Mouse (Mus musculus) heart, postnatal 10 days (tissue): ENCODE data around the gene Platr17. TPM values are rescaled to one million over a fixed set of nuclear protein-coding genes. Genes with fewer than 3 reads are reported as not detected.
"Not testable (repeated sequence)": the region's sequence is repeated elsewhere in the genome, so short reads cannot be mapped to it uniquely, and the experiment has no call there.

Experiments
- DNase-seq, 2 experiments: peaks; one replicate each; pipeline ENCODE4 v3.0.0; 2021
- intact Hi-C: fragments of 180-260 bp; cut with DNase I; formaldehyde crosslinking; loops from one replicate; pipeline ENCODE4 v1.15.1; 2025
- total RNA-seq, 2 experiments: library from RNA; stranded (reverse); gene quantifications; 2 replicates each; pipeline ENCODE4 v1.2.3; 2021

Platr17 gene
- not detected for total RNA-seq

DNA sequence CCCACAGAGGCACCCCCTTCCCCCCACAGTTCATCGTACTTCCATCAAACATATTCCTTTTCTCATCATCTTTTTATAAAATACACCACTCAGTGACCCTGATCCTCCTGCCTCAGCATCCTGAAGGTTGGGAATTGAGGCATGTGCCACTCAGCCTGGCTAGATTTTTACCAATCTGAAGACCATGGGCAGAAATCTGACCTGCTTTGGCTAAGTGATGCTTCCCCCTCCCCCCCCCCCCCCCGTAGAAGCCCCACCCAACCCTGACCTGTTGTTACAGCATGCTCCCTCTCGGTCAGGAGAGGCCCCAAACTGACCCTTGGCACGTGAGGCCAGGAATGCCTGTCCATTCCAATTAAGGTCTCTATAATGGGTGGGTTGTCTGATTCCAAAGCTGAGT lies at the start of gene Platr17:
Gene Platr17 (plus strand): TSS at position 301 of the 400 bp plus-strand sequence.
- intact Hi-C loops, DNase-seq: not testable (repeated sequence)

DNA sequence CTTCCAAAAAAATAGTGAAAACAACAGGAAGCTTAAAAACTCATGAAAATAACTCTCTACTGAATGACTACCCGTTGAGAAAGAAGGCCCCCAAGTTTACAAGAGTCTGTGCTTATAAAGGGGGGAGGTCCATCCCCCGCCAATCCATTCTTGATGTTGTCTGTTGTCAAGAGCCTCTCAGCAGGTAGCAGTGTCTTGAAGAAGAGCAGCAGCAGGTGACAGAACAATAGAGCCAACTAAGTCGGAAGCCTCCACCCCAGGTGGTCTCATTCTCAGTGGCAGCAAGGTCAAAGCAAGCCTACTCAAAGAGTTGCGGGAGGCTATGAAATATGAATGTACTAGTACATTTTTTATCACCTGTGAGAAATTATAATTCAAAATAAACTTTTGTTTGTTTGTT lies 47.1 kb upstream of the Platr17 start:
- DNase-seq, result no peak
- intact Hi-C loops, result no loop called here

GRCm38 (mm10) chr17:33865330-33866030 lies 39.5 kb upstream of the Platr17 start:
- intact Hi-C loops, result no loop called here

GRCm38 (mm10) chr17:33873537-33873936 lies 31.4 kb upstream of the Platr17 start, which contains the start of gene Gm7029:
Gene Gm7029 (plus strand): TSS chr17:33873837.
- DNase-seq, intact Hi-C loops: not testable (repeated sequence)

More at GRCm38 (mm10) chr17:33865330-33866030, 39.5 kb upstream of the Platr17 start:
- DNase-seq, result peak; percentile 38 to 61

DNA sequence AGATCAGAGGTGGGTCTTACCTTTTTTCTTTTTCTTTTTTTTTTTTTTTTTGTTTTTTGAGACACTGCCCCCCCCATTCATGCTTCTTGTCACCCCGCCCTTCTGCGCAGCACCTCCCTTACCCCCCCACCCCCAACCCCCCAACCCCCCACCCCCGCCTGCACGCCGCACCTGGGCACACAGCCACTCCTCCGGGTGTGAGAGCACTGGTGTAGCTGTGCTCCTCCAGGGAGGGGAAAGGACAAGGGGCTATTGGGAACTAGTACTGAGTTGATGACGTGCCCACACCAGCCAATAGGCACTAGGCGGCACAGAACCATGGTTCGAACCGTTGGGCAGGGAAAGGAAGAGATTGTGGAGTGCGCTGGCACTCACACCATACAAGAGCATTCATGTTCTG lies 30.5 kb upstream of the Platr17 start:
- intact Hi-C loops, result no loop called here
- no peak for DNase-seq

DNA sequence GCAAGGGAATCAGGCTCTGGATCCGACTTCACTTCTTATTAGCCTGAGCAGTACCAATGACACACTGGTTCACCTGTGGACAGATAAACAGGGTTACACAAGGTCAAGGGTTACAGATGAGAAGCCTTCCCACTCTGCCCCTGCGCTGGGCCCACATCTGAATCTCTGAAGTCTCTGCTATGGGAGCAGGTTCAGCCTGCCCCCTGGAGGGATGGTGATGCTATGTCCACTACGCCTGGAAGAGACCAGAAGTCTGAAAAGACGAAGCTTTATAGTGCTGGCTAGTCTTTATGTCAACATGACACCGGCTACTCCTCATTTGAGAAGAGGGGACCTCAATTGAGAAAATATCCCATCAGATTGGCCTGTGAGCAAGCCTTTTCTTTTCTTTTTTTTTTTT lies 29.1 kb upstream of the Platr17 start:
- intact Hi-C loops, result not testable (repeated sequence)
- DNase-seq, result peak in 1 of 2 experiments; percentile 44

DNA sequence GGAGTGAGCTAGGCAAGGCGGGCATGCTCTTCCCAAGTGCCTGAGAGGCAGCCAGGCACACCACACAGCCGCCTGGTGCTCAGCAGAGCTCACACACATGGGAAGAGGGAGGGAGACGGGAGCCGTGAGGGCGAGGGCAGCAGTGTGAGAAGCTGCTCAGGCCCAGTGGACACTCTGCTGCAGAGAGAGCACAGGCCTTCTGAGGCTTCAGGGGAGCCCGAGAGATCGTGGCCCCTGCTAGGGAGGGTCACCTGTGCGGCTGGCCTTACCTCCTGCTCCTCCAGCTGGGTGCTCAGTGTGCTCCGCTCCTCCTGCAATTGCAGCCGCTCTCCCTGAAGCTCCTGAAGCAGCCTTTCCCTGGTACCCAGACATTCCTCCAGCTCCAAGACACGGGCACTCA lies 20.6 kb upstream of the Platr17 start:
- intact Hi-C loops, DNase-seq: not testable (repeated sequence)

DNA sequence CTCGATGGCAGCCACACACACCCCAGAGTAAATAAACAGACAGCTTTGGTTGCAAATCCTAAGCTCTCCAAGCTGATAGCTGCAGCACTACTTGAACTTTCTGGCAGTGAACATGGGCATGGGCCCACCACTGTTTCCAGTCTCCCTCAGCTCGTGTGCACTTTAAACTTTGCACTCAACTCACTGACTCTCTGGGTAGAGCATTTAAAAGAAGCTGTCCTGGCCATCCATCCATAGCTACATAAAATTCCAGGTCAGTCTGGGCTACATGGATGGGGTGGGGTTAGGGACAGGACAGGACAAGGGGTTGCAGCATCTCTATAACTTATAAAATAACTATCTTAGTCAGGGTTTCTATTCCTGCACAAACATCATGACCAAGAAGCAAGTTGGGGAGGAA lies 17.1 kb upstream of the Platr17 start:
- DNase-seq, result not testable (repeated sequence)

DNA sequence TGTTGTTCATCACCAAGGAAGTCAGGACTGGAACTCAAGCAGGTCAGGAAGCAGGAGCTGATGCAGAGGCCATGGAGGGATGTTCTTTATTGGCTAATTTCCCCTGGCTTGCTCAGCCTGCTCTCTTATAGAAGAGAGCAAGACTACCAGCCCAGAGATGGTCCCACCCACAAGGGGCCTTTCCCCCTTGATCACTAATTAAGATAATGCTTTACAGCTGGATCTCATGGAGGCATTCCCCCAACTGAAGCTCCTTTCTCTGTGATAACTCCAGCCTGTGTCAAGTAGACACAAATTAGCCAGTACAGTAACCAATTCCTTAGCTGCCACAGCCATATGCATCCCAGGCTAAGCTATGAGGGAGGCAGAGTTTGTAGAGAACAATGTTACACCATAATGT lies 16.7 kb upstream of the Platr17 start:
- DNase-seq, intact Hi-C loops: not testable (repeated sequence)

More for the DNA sequence above, 17.1 kb upstream of the Platr17 start:
- intact Hi-C loops, result not testable (repeated sequence)

DNA sequence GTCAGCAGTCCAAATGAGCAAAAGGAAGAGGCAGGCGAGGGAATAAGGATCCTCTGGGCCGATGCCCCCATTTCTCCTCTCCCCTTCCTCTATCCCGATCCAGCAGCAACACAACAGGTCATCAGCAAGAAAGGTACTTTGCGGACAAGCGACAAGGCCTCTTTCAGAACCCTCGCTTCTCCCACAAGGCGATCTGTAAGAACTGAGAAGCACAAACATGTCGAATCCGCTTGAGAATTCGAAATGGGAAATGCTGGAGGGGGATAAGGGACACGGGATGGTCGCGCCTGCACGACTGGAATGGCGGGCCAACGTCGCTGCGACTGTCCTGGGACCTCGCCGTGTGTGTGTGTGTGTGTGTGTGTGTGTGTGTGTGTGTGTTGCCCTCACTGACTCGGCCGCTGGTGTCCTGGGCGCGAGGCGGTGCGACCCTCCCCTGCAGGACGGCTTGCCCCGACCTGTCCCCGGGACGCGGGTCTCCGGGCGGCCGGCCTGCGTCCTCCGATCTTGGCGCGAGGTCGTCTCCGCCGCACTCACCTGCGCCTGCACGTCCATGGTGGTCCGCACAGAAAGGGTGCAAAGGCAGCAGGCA lies 14.9 kb upstream of the Platr17 start:
- intact Hi-C loops, DNase-seq: not testable (repeated sequence)

- DNase-seq, result peak; percentile 100
- intact Hi-C loops, result no loop called here
Observed at GRCm38 (mm10) chr17:33890533-33891059, 14.3 kb upstream of the Platr17 start, which contains the start of gene Kifc1. Gene Kifc1 (minus strand): TSS chr17:33890661.

DNA sequence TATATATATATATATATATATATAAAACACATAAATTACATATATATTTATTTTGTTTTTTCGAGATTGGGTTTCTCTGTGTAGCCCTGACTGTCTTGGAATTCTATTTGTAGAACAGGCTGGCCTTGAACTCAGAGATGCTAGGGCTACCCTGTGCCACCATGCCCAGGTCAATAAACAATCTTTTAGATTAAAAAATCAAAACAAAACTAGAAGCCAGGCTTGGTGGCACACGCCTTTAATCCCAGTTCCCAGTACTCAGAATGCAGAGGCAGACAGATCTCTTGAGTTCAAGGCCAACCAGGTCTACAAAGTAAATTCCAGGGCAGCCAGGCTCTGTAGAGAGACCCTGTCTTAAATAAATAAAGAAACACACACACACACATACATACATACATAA lies 13.6 kb upstream of the Platr17 start:
- intact Hi-C loops, result no loop called here
- no peak for DNase-seq

- DNase-seq, intact Hi-C loops: not testable (repeated sequence)
Observed at GRCm38 (mm10) chr17:33891892-33892291, 13.0 kb upstream of the Platr17 start.

DNA sequence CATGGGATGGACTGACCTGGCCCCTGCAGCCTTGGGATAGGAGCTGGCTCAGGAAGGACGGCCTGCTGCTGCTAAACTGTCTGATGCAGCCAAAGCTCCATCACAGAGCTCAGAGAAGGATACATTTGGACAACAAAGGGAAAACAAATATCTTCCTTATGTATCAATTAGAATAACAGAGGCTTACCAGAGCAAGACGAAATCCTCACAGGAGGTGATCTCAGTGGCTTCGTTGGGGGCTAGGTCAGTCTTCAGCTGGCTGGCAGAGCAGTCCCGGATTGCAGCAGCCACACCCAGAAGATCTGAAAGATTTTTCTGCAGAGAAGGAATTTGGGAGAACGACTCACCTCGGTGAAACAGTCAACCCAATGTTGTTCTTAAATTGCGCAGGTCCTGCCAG lies 12.5 kb upstream of the Platr17 start:
- DNase-seq, result no peak
- intact Hi-C loops, result no loop called here

DNA sequence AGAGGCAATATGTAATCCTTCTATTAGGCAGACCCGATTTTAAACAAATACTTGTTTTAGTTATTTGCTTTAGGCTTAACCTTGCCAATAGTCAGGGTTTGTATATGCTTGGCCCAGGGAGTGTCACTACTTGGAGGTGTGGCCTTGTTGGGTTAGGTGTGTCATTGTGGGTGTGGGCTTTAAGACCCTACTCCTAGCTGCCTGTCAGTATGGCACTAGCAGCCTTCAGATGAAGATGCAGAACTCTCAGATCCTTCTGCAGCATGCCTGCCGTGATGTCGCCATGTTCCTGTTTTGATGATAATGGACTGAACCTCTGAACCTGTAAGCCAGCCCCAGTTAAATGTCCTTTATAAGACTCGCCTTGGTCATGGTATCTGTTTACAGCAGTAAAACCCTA lies 11.9 kb upstream of the Platr17 start:
- intact Hi-C loops, DNase-seq: not testable (repeated sequence)

GRCm38 (mm10) chr17:33897114-33897794 lies 7.7 kb upstream of the Platr17 start:
- no peak for DNase-seq

DNA sequence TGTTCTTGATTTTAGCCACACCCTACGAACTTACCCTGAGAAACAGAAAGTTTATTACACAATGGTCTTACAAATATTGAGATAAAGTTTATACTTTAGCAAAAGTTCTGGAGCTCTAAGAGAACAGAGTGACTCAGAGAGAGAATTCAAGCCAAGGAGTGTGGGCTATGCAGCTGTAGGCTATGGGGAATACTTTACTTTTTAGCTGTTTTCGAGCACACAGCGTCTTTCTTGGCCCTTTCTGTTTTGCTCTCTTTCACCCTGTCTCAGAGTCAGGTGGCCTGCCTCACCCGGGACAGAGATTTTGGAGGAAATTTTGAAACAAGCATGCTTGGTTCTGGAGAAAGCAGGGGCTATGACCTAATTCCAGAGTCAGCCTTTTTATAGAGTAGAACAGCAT lies 6.7 kb upstream of the Platr17 start:
- intact Hi-C loops, DNase-seq: not testable (repeated sequence)

More at GRCm38 (mm10) chr17:33897114-33897794, 7.7 kb upstream of the Platr17 start:
- intact Hi-C loops, result no loop called here

DNA sequence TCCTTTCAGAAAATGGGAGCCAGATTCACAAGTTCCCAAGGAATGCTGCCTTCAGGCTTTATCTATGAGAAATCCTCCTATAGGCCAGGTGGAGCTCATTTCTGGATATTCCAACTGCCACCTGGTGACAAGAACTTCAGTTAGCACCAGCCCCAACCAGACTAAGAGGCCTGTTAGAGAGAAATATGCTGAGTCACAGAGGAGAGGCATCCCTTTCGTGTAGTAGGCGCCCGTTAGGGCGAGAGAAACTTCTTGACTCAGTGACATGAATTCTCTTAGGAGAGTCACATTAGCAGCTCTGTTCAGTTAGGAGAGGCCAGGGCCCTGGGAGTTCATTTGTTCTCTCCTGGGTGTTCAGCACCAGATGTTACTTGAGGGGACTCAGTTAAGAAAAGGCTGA lies 5.3 kb upstream of the Platr17 start:
- intact Hi-C loops, result no loop called here
- DNase-seq, result no peak

GRCm38 (mm10) chr17:33900281-33900988 lies 4.5 kb upstream of the Platr17 start:
- DNase-seq, result no peak
- intact Hi-C loops, result no loop called here

GRCm38 (mm10) chr17:33900989-33901314 lies 4.0 kb upstream of the Platr17 start:
- DNase-seq, result no peak
- intact Hi-C loops, result no loop called here

DNA sequence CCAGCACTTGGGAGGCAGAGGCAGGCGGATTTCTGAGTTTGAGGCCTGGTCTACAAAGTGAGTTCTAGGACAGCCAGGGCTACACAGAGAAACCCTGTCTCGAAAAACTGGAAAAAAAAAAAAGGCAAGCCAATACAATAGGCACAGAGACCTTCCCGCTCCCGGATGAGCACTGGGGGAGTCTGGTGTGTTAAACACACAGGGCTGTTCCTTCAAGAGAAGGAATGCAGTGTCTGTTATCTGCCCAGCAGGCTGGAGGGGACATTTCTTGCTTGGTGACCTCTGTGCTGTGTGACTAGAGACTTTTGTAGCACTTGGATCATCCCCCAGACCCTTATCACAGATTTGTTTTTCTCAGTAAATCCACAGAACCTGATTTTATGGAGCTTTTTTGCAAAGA lies 3.3 kb upstream of the Platr17 start:
- intact Hi-C loops, result no loop called here

More for the DNA sequence above, 3.3 kb upstream of the Platr17 start:
- DNase-seq, result no peak
